Mouse (Mus musculus): ENCODE results near the gene Ctdsp2. TPM values are rescaled to one million over a fixed set of nuclear protein-coding genes. Genes with fewer than 3 reads are reported as not detected.
A peak's percentile ranks its signal among the peaks of the same experiment; 100 is the strongest.

Gene Ctdsp2
- polyA plus RNA-seq, 1 experiment = 2.2 TPM

GRCm38 (mm10) chr10:127018422-127018821 lies 39.9 kb downstream of the Ctdsp2 start:
- TF ChIP-seq TAL1 (IDR thresholded peaks at IDR 0.05; ENCODE audit: low read length) (no peak), GATA1 (IDR thresholded peaks at IDR 0.05; ENCODE audit: low read length) (no peak)
- H3K9me3 ChIP-seq (ENCODE audit: control insufficient read depth, low read length) = no peaks in the 10 kb centered on the region
- no peak overlapping the region for H3K4me3 ChIP-seq (replicated peaks)
- peaks cover 13% of the 10 kb centered on the region for H3K36me3 ChIP-seq (ENCODE audit: control insufficient read depth)
- no peaks in the 10 kb centered on the region for H3K4me1 ChIP-seq (ENCODE audit: control insufficient read depth)
- H3K27me3 ChIP-seq (ENCODE audit: control insufficient read depth) = peaks cover 2% of the 10 kb centered on the region; the same call in 1 of the 2 replicates

- Histone ChIP-seq H3K27me3 (ENCODE audit: control insufficient read depth) (peaks cover 2% of the 10 kb centered on the region), H3K4me1 (ENCODE audit: control insufficient read depth) (peaks cover 15% of the 10 kb centered on the region), H3K9me3 (ENCODE audit: control insufficient read depth, low read length) (no peaks in the 10 kb centered on the region), H3K4me3 (replicated peaks) (peak within 1 kb of the TSS; percentile 84), H3K36me3 (ENCODE audit: control insufficient read depth) (peaks cover 34% of the 10 kb centered on the region)
- no peak for TF ChIP-seq GATA1 (IDR thresholded peaks at IDR 0.05; ENCODE audit: low read length)
- no peak for TF ChIP-seq TAL1 (IDR thresholded peaks at IDR 0.05; ENCODE audit: low read length)
Measured at GRCm38 (mm10) chr10:127030336-127031296, 52.1 kb downstream of the Ctdsp2 start, which contains the start of gene Tsfm. Gene Tsfm (minus strand): TSS chr10:127030840.

GRCm38 (mm10) chr10:127033301-127033741 lies 54.8 kb downstream of the Ctdsp2 start:
- H3K4me1 ChIP-seq (ENCODE audit: control insufficient read depth) = peaks cover 15% of the 10 kb centered on the region
- no peak overlapping the region for H3K4me3 ChIP-seq (replicated peaks)
- no peaks in the 10 kb centered on the region for H3K9me3 ChIP-seq (ENCODE audit: control insufficient read depth, low read length)
- peaks cover 10% of the 10 kb centered on the region for H3K36me3 ChIP-seq (ENCODE audit: control insufficient read depth)
- TF ChIP-seq GATA1 (IDR thresholded peaks at IDR 0.05; ENCODE audit: low read length) (no peak), TAL1 (IDR thresholded peaks at IDR 0.05; ENCODE audit: low read length) (no peak)
- peaks cover 19% of the 10 kb centered on the region for H3K27me3 ChIP-seq (ENCODE audit: control insufficient read depth)

- Histone ChIP-seq H3K9me3 (ENCODE audit: control insufficient read depth, low read length) (peaks cover 4% of the 10 kb centered on the region), H3K36me3 (ENCODE audit: control insufficient read depth) (no peaks in the 10 kb centered on the region), H3K27me3 (ENCODE audit: control insufficient read depth) (peaks cover 48% of the 10 kb centered on the region), H3K4me3 (replicated peaks) (no peak overlapping the region), H3K4me1 (ENCODE audit: control insufficient read depth) (peaks cover 6% of the 10 kb centered on the region)
- no peak for TF ChIP-seq GATA1 (IDR thresholded peaks at IDR 0.05; ENCODE audit: low read length)
- TF ChIP-seq TAL1 (IDR thresholded peaks at IDR 0.05; ENCODE audit: low read length) = no peak
Measured at GRCm38 (mm10) chr10:127036273-127036672, 57.8 kb downstream of the Ctdsp2 start.

- Histone ChIP-seq H3K4me1 (ENCODE audit: control insufficient read depth) (peaks cover 20% of the 10 kb centered on the region), H3K4me3 (replicated peaks) (no peak overlapping the region), H3K9me3 (ENCODE audit: control insufficient read depth, low read length) (peaks cover 4% of the 10 kb centered on the region), H3K27me3 (ENCODE audit: control insufficient read depth) (peaks cover 56% of the 10 kb centered on the region), H3K36me3 (ENCODE audit: control insufficient read depth) (no peaks in the 10 kb centered on the region)
- TF ChIP-seq TAL1 (IDR thresholded peaks at IDR 0.05; ENCODE audit: low read length) = no peak
- TF ChIP-seq GATA1 (IDR thresholded peaks at IDR 0.05; ENCODE audit: low read length) = no peak
Measured at GRCm38 (mm10) chr10:127037641-127038040, 59.1 kb downstream of the Ctdsp2 start.

- Histone ChIP-seq H3K36me3 (ENCODE audit: control insufficient read depth) (peaks cover 16% of the 10 kb centered on the region), H3K27me3 (ENCODE audit: control insufficient read depth) (peaks cover 55% of the 10 kb centered on the region), H3K4me3 (replicated peaks) (peak overlapping the region; percentile 80), H3K4me1 (ENCODE audit: control insufficient read depth) (peaks cover 27% of the 10 kb centered on the region), H3K9me3 (ENCODE audit: control insufficient read depth, low read length) (peaks cover 4% of the 10 kb centered on the region)
- TF ChIP-seq TAL1 (IDR thresholded peaks at IDR 0.05; ENCODE audit: low read length) (no peak), GATA1 (IDR thresholded peaks at IDR 0.05; ENCODE audit: low read length) (no peak)
Measured at GRCm38 (mm10) chr10:127040569-127041214, 62.2 kb downstream of the Ctdsp2 start.

- Histone ChIP-seq H3K27me3 (ENCODE audit: control insufficient read depth) (peaks cover 50% of the 10 kb centered on the region), H3K9me3 (ENCODE audit: control insufficient read depth, low read length) (peaks cover 4% of the 10 kb centered on the region), H3K36me3 (ENCODE audit: control insufficient read depth) (peaks cover 18% of the 10 kb centered on the region), H3K4me3 (replicated peaks) (peak within 1 kb of the TSS; percentile 80), H3K4me1 (ENCODE audit: control insufficient read depth) (peaks cover 27% of the 10 kb centered on the region)
- TF ChIP-seq GATA1 (IDR thresholded peaks at IDR 0.05; ENCODE audit: low read length) (no peak), TAL1 (IDR thresholded peaks at IDR 0.05; ENCODE audit: low read length) (no peak)
Measured at GRCm38 (mm10) chr10:127041274-127041766, 62.8 kb downstream of the Ctdsp2 start, which contains the start of the genes Mettl1 and Eef1akmt3. Gene Mettl1 (plus strand): TSS chr10:127041414. Gene Eef1akmt3 (minus strand): TSS chr10:127041513.

- H3K27me3 ChIP-seq (ENCODE audit: control insufficient read depth) = peaks cover 47% of the 10 kb centered on the region
- H3K4me1 ChIP-seq (ENCODE audit: control insufficient read depth) = peaks cover 27% of the 10 kb centered on the region
- H3K9me3 ChIP-seq (ENCODE audit: control insufficient read depth, low read length) = peaks cover 4% of the 10 kb centered on the region
- H3K4me3 ChIP-seq (replicated peaks) = peak overlapping the region; percentile 80
- H3K36me3 ChIP-seq (ENCODE audit: control insufficient read depth) = peaks cover 18% of the 10 kb centered on the region
- TF ChIP-seq GATA1 (IDR thresholded peaks at IDR 0.05; ENCODE audit: low read length) (no peak), TAL1 (IDR thresholded peaks at IDR 0.05; ENCODE audit: low read length) (no peak)
Measured at GRCm38 (mm10) chr10:127041774-127042338, 63.3 kb downstream of the Ctdsp2 start.

Data from erythroblast, embryonic 14.5 days (primary cell).